28 mouse cellular contexts compared by ENCODE assay signal in the genomic region with DNA sequence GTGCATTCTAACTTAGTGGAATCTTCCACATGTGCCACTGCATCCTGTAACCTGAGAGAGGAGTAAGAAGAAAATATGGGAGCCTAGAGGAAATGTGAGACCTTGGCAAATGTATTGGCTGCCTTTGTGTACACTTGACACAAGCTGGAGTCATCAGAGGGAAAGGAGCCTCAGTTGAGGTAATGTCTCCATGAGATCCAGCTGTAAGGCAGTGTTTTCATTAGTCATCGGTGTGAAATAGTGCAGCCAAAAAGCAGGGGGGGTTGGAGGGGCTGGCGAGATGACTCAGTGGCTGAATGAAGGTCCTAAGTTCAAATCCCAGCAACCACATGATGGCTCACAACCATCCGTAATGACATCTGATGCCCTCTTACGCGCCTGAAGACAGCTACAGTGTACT. TPM values are rescaled to one million over a fixed set of nuclear protein-coding genes. Genes with fewer than 3 reads are reported as not detected.
DNase-seq lines count a peak whose midpoint lies in the region; ATAC-seq lines count a peak whose summit lies in the region.
"Had no signal": no experiment of that assay in that cellular context is flagged by ENCODE, and none has a peak within 500 bp of the region (broad histone marks: within the 10 kb centered on the region; RNA-seq: fewer than 3 reads in every experiment).

No protein-coding gene starts in this region.

- peak overlapping the region; percentile 10 for H3K4me3 ChIP-seq in megakaryocyte, embryonic 14.5 days (replicated peaks)
- no peak overlapping the region for H3K4me3 ChIP-seq in midbrain, embryonic 11.5 days (ENCODE audit: low read depth, low read length)
- H3K4me3 ChIP-seq: embryonic facial prominence, embryonic 12.5 days; erythroblast, embryonic 14.5 days; heart, embryonic 12.5 days; hindbrain, embryonic 10.5 days; limb, embryonic 12.5 days; liver, embryonic 13.5 days; neural tube, embryonic 12.5 days had no signal

- no peak overlapping the region for H3K27ac ChIP-seq in midbrain, embryonic 11.5 days (ENCODE audit: low read depth, low read length)
- H3K27ac ChIP-seq: embryonic facial prominence, embryonic 12.5 days; hindbrain, embryonic 10.5 days; hindbrain, postnatal 0 days; limb, embryonic 12.5 days; liver, embryonic 13.5 days; neural tube, embryonic 12.5 days had no signal

- peaks cover 66% of the 10 kb centered on the region for H3K36me3 ChIP-seq in megakaryocyte, embryonic 14.5 days (replicated peaks; ENCODE audit: low read length)
- peaks cover 18% of the 10 kb centered on the region for H3K36me3 ChIP-seq in midbrain, embryonic 11.5 days (ENCODE audit: control insufficient read depth, insufficient read depth, low read length)

- 97% methylated on average over 5 of the region's 5 CpGs for WGBS in midbrain, embryonic 11.5 days

- no peak for ATAC-seq in megakaryocyte, adult 5-6 weeks (ENCODE audit: poor library complexity, severe bottlenecking)
- ATAC-seq in midbrain, embryonic 11.5 days (ENCODE audit: low FRiP score): no peak
- ATAC-seq: forebrain, embryonic 14.5 days; hindbrain, postnatal 0 days; intestine, embryonic 16.5 days had no signal

- H3K9me3 ChIP-seq in megakaryocyte, embryonic 14.5 days: no peaks in the 10 kb centered on the region
- H3K9me3 ChIP-seq in midbrain, embryonic 11.5 days (ENCODE audit: control insufficient read depth, low read length): no peaks in the 10 kb centered on the region
- H3K9me3 ChIP-seq: embryonic facial prominence, embryonic 12.5 days; heart, embryonic 12.5 days; hindbrain, embryonic 10.5 days; limb, embryonic 12.5 days; liver, embryonic 13.5 days; neural tube, embryonic 12.5 days had no signal

- peak; percentile 14 to 65 for DNase-seq in adrenal gland, adult (ENCODE audit: inconsistent age in 2 of 2, low spot score in 1 of 2)
- DNase-seq in adrenal gland, postnatal 4 days (ENCODE audit: low spot score in 2 of 2): no peak
- DNase-seq in adrenal gland, postnatal 10 days: peak; percentile 18
- no peak for DNase-seq in frontal cortex, postnatal 14 days (ENCODE audit: low spot score in 2 of 2)
- no peak for DNase-seq in urinary bladder, postnatal 4 days (ENCODE audit: low spot score in 2 of 2)
- no peak for DNase-seq in midbrain, embryonic 11.5 days (ENCODE audit: low spot score, missing footprints)
- DNase-seq: cerebellum, adult 9-11 months; gastrocnemius, postnatal 14 days; kidney, adult 9 months; kidney, postnatal 36 days; liver, embryonic 13.5 days; lung, adult 2 months; lung, postnatal 14 days; midbrain, embryonic 14.5 days; right cerebral cortex, postnatal 14 days; thymus, adult 2 months; thymus, postnatal 4 days had no signal

- H3K27me3 ChIP-seq in megakaryocyte, embryonic 14.5 days (replicated peaks): no peaks in the 10 kb centered on the region
- H3K27me3 ChIP-seq in midbrain, embryonic 11.5 days (ENCODE audit: control insufficient read depth, insufficient read depth, low read length): no peaks in the 10 kb centered on the region
- H3K27me3 ChIP-seq: embryonic facial prominence, embryonic 12.5 days; heart, embryonic 12.5 days; limb, embryonic 12.5 days; liver, embryonic 13.5 days; neural tube, embryonic 12.5 days had no signal

- no peak overlapping the region for H3K9ac ChIP-seq in midbrain, embryonic 11.5 days (ENCODE audit: low read length)
- H3K9ac ChIP-seq: embryonic facial prominence, embryonic 12.5 days; heart, embryonic 12.5 days; limb, embryonic 12.5 days; liver, embryonic 13.5 days; neural tube, embryonic 12.5 days had no signal

- H3K4me2 ChIP-seq in midbrain, embryonic 11.5 days: no peak overlapping the region
- H3K4me2 ChIP-seq: embryonic facial prominence, embryonic 12.5 days; heart, embryonic 12.5 days; limb, embryonic 12.5 days; liver, embryonic 13.5 days; neural tube, embryonic 12.5 days had no signal

- H3K4me1 ChIP-seq in megakaryocyte, embryonic 14.5 days: peaks cover 28% of the 10 kb centered on the region
- no peaks in the 10 kb centered on the region for H3K4me1 ChIP-seq in midbrain, embryonic 11.5 days (ENCODE audit: control insufficient read depth, insufficient read depth, low read length)
- H3K4me1 ChIP-seq: embryonic facial prominence, embryonic 12.5 days; heart, embryonic 12.5 days; hindbrain, embryonic 10.5 days; limb, embryonic 12.5 days; liver, embryonic 13.5 days; neural tube, embryonic 12.5 days had no signal

RNA-seq across cellular contexts. Expression of a gene that starts 44.8 kb away (rescaled TPM):
- total RNA-seq in adrenal gland, postnatal 4 days (2021): 100 to 1,000 TPM; 102 to 111 TPM
- 8.9 and 15.5 TPM in 2 replicates for polyA plus RNA-seq in megakaryocyte, embryonic 14.5 days (2012; ENCODE audit: insufficient read depth, low replicate concordance)
- total RNA-seq in megakaryocyte, adult 5-6 weeks (2015): 29.6 and 29.8 TPM in 2 replicates
- total RNA-seq in megakaryocyte, adult 5-6 weeks (2017): 25.4 and 27.1 TPM in 2 replicates
- total RNA-seq in adrenal gland, postnatal 10 days (2021): 10 to 100 TPM; 90.2 to 91.3 TPM
- 161 and 164 TPM in 2 replicates for polyA plus RNA-seq in midbrain, embryonic 11.5 days (2014; fragmentation: Nextera tagmentation; extraction: Ambion mirVana)

RNA-seq across cellular contexts. Expression of a gene that starts 44.9 kb away (rescaled TPM):
- total RNA-seq in adrenal gland, postnatal 4 days (2021): 100 to 1,000 TPM in 1 of 2 experiments, 10 to 100 TPM in 1; 90.4 to 100 TPM
- 25.1 and 89.2 TPM in 2 replicates for polyA plus RNA-seq in megakaryocyte, embryonic 14.5 days (2012; ENCODE audit: insufficient read depth, low replicate concordance)
- total RNA-seq in megakaryocyte, adult 5-6 weeks (2015): 52.4 and 55.5 TPM in 2 replicates
- 27.4 and 45.0 TPM in 2 replicates for total RNA-seq in megakaryocyte, adult 5-6 weeks (2017)
- 10 to 100 TPM; 47.2 to 59.9 TPM for total RNA-seq in adrenal gland, postnatal 10 days (2021)
- polyA plus RNA-seq in midbrain, embryonic 11.5 days (2014; fragmentation: Nextera tagmentation; extraction: Ambion mirVana): 146 and 160 TPM in 2 replicates

Comparison
In these comparisons a context has a peak if more than half of its experiments do, and no peak if none do; other contexts are left out.
1. DNase-seq: peak in adrenal gland, adult (2 of 2) and adrenal gland, postnatal 10 days (single experiment); none in adrenal gland, postnatal 4 days (0 of 2), frontal cortex, postnatal 14 days (0 of 2), urinary bladder, postnatal 4 days (0 of 2) and midbrain, embryonic 11.5 days (single experiment).